Mouse (Mus musculus) cortical plate, adult 2 months (tissue): ENCODE data around the gene Stat3. TPM values are rescaled to one million over a fixed set of nuclear protein-coding genes. Genes with fewer than 3 reads are reported as not detected.
A peak's percentile ranks its signal among the peaks of the same experiment; 100 is the strongest.

Experiments used
- H3K27ac ChIP-seq: fragments of 200-500 bp; 2 replicates; pipeline ENCODE4 v1.5.1; 2012; ENCODE audit warnings: low read length, control low read depth, inconsistent platforms; ENCODE audit not compliant: insufficient read depth
- H3K4me1 ChIP-seq: fragments of 200-500 bp; 2 replicates; pipeline ENCODE4 v1.6.1; 2011; ENCODE audit warnings: low read length; ENCODE audit not compliant: control insufficient read depth, insufficient read depth
- H3K4me3 ChIP-seq: fragments of 200-500 bp; 2 replicates; pipeline ENCODE4 v1.5.1; 2011; ENCODE audit warnings: mild to moderate bottlenecking, low read length, control low read depth; ENCODE audit not compliant: insufficient read depth
- CTCF ChIP-seq: fragments of 200-500 bp; IDR thresholded peaks from 2 replicates; pipeline ENCODE4 v1.5.1; 2011; ENCODE audit warnings: mild to moderate bottlenecking, control low read depth, low read length; ENCODE audit not compliant: insufficient read depth; ENCODE audit errors: extremely low read depth
- POLR2A ChIP-seq: fragments of 200-500 bp; IDR thresholded peaks from 2 replicates; pipeline ENCODE4 v1.6.1; 2011; ENCODE audit warnings: mild to moderate bottlenecking, low read length, control low read depth; ENCODE audit not compliant: insufficient read depth; ENCODE audit errors: extremely low read depth
- polyA plus RNA-seq: library from polyadenylated mRNA; depleted of rRNA; stranded (reverse); fragments of >200 nt; gene quantifications from 2 replicates; pipeline ENCODE4 v1.2.3, GENCODE M21; 2012

The Stat3 gene
- polyA plus RNA-seq, 1 experiment, result 38.9 TPM

DNA sequence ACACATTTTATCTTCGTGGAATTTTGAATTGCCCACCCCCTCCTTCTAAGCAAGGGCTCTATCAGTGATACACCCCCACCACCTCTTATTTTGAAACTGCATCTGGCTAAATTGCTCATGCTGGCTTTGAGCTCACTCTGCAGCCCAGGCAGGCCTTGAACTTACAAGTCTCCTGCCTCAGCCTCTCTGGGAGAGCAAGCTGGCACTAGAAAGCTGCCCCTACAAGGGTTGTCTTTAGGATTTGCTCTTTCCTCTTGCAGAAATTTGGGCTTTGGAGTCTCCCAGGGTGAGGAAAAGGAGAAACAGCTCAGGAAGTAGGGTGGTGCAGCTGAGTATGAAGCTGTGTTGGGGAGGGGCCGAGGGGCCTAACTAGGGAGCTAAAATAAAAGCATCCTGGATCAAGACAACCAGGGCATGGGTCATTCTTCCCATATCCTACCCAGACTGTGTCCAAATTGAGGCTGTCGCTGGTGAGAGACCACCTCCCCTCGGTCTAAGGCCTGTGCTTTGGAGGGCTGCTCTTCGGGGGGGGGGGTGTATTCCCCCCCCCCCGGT lies 18.7 kb upstream of the Stat3 start:
- Histone ChIP-seq H3K4me3 (no peak overlapping the region), H3K4me1 (no peaks in the 10 kb centered on the region), H3K27ac (no peak overlapping the region)
- TF ChIP-seq POLR2A, result no peak
- TF ChIP-seq CTCF, result no peak

DNA sequence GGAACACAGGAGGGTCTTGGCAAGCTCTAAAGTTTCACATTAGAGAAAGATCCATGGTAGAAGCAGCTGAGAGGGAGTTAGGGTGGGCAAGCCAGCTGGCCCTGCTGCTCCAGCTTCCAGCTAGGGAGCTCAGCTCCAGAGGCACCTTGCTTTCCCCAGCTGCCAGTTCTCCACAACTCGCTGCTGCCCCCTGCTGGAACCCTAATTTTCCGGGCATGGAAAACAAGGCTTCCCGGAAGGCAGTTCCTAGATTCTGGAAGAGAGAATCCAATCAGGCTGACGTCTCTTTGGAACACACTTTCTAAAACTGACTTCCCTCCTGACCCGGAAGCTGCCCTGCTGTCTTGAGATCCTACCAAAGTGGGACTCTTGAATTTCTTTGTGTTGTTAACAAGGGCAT lies 17.9 kb upstream of the Stat3 start:
- TF ChIP-seq CTCF (peak; percentile 94), POLR2A (no peak)
- Histone ChIP-seq H3K4me1 (no peaks in the 10 kb centered on the region), H3K27ac (no peak overlapping the region), H3K4me3 (no peak overlapping the region)

DNA sequence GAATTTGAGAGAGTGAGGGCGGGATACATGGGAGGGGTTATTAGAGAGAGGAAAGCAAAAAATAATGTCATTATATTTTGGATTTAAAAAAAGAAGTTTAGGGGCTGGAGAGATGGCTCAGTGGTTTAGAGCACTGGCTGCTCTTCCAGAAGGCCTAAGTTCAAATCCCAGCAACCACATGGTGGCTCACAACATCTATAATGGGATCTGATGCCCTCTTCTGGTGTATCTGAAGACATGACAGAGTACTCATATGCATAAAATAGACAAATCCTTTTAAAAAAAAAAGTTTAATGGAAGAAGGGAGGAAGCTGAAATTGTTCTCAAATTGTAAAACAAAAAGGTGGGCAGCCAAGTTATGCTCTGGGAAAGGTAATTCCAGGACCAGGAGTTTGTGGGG lies 10.2 kb upstream of the Stat3 start:
- no peak for TF ChIP-seq CTCF
- no peak for TF ChIP-seq POLR2A
- Histone ChIP-seq H3K4me1 (no peaks in the 10 kb centered on the region), H3K4me3 (no peak overlapping the region), H3K27ac (no peak overlapping the region)

DNA sequence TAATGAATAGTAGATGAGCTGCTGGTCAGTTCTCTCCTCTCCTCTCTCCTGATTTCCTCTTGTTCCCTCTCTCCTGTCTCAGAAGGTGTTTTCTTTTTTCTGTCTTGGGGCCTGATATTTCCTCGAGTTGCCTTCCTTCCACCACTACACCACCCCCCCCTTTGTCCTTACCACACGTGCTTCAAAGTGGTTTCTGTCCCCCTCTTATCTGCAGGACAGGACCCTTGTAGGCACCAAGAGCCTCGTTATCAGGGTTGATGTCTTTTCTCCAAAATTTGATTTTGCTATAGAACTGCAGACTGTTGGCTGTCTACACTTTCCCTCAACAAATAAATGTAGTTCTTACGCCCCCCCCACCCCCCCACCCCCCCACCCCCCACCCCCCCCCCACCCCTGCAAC lies 9.0 kb upstream of the Stat3 start:
- Histone ChIP-seq H3K4me1 (no peaks in the 10 kb centered on the region), H3K4me3 (no peak overlapping the region), H3K27ac (no peak overlapping the region)
- TF ChIP-seq POLR2A (no peak), CTCF (no peak)

DNA sequence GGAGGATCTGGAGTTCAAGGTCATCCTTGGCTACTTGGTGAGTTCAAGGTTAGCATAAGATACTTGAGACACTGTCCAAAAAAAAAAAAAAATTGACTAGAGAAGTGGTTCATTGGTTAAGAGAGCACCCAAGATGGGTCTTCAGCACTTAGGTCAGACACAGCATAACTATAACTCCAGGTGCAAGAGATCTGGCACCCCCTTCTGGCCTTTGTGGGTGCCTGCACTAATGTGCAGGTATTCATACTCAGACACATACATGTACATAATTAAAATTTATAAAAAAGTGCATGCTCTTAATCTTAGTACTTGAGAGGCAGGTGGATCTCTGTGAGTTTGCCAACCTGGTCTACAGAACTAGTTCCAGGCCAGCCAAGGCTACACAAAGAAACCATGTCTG lies 8.2 kb upstream of the Stat3 start:
- TF ChIP-seq CTCF (no peak), POLR2A (no peak)
- H3K27ac ChIP-seq, result no peak overlapping the region

DNA sequence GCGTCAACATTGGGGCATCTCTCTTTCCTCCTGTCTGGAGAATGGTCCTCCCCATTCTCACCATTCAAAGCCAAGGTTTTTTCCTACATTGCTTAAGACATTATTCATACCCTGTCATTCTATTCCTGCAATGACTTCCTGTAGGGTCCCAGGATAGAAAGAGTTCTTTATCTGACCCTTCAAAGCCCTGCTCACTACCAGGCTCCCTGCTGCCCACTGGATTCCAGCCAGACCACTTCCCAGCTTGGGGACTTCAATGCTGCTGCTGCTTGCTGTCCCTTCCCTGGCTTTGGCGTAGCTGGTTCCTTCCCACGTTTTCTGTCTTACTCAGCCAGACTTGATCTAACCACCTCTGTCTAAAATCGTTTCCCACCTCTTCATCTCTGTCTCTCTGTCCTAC lies 7.5 kb upstream of the Stat3 start:
- H3K4me1 ChIP-seq, result no peaks in the 10 kb centered on the region
- H3K4me3 ChIP-seq, result no peak overlapping the region
- H3K27ac ChIP-seq, result no peak overlapping the region
- no peak for TF ChIP-seq CTCF

More for the DNA sequence above, 8.2 kb upstream of the Stat3 start:
- Histone ChIP-seq H3K4me1 (no peaks in the 10 kb centered on the region), H3K4me3 (no peak overlapping the region)

DNA sequence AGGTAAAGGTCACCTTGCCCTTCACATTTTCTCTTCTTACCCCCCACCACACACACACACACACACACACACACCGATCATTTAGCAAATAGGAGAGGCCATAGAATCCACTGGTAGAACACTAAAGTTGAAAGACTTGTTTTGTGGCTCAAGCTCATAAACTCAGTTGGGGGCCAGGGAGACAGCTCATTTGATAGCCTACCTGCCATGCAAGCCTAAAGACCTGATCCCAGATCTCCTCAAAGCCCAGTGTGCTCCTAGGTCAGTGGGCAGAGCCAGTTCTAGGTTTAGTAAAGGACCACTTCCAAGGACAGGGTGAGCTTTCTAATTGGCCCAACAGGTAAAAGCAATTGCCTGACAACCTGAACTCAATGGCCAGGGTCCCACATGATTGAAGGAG lies 3.0 kb upstream of the Stat3 start:
- Histone ChIP-seq H3K27ac (no peak overlapping the region), H3K4me3 (no peak overlapping the region), H3K4me1 (peaks cover 3% of the 10 kb centered on the region; the same call in 1 of the 2 replicates)
- no peak for TF ChIP-seq CTCF

DNA sequence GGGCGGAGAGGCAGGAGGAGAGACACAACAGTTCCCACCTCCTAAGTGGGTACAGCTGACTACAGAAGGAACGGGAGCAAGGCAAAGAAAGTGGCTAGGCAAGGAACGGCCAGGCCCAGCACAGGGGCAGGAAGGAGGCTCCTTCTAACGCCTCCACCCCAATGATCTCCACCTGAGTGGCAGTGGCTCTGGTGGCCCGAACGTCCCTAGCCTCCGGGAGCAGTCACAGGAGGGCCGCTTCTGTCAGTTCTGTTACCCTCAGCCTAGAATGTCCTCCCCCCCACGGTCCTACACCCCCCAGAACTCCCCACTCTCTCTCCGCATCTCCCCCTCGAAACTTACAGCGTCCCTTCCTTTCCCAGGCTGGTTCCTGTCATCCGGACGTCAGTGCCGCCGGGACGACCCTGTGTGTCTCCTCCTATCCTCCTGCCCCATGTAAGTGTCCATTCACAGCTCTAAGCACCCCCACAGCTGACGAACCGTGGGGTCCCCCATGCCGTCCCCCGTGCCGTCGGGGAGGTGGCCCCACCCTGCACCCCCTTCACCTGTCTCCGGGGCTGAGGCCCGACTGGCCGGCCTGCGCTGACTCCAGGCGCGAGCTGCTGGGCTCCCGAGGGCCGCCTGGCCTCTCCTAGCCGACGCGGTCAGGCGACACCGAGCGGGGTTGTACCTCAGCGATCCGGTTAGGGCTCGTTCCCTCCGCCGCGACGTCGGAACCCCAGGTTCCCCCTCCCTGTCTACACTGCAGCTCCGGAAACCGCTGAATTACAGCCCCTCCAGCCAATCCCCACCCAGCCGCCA lies 429 bp downstream of the Stat3 start:
- Histone ChIP-seq H3K4me3 (peak overlapping the region; percentile 77), H3K27ac (peak overlapping the region; percentile 47), H3K4me1 (peaks cover 3% of the 10 kb centered on the region; the same call in 1 of the 2 replicates)
- TF ChIP-seq POLR2A (peak; percentile 78), CTCF (no peak)

DNA sequence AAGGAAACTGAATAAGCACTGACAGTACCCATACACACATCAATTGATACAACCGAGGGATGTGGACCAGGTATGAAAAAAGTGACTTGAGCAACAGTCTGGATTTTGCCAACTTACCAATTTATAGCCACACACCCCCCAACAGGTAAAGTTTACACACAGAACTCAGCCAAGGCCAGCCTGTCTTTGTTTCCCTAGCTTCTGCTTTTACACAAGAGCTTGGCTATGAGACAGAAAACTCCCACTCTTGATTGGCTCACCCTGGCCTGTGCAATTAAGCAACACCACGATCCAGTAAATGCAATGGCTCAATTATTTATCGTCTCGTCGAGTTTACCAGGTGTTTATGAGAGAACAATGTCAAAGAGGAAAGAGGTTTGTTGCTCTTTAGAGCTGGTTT lies 1.2 kb downstream of the Stat3 start:
- no peak for TF ChIP-seq CTCF
- no peak for TF ChIP-seq POLR2A
- Histone ChIP-seq H3K4me1 (peaks cover 3% of the 10 kb centered on the region; the same call in 1 of the 2 replicates), H3K27ac (no peak overlapping the region), H3K4me3 (peak overlapping the region; percentile 77; the same call in 1 of the 2 replicates)

DNA sequence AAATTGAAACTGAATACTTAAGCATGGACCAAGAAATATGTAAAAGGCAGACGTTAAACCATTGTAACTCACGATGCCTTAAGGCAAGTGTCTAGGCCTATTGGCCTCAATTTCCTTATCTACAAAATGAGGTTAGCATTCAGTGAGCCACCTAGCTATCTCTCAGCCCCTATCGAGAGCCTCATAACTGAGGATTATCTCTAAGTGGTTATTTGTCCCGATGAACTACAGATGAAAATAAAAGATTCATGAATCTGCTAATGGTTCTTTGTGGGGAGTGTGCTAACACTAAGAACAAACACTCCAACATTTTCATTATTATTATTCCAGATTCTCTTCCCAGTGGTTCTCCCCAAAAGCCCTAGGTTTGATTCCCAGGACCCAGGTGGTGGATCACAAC lies 2.0 kb downstream of the Stat3 start:
- TF ChIP-seq CTCF (no peak), POLR2A (no peak)
- peaks cover 3% of the 10 kb centered on the region; the same call in 1 of the 2 replicates for H3K4me1 ChIP-seq
- H3K4me3 ChIP-seq, result no peak overlapping the region
- no peak overlapping the region for H3K27ac ChIP-seq
